Mouse (Mus musculus) lung, embryonic 14.5 days (tissue): ENCODE data around the gene Sorcs2. TPM values are rescaled to one million over a fixed set of nuclear protein-coding genes. Genes with fewer than 3 reads are reported as not detected.

Source experiments
- ATAC-seq: fragments of 200-750 bp; cut with Nextera tagmentation; 2 replicates; pipeline ENCODE4 v1.8.0; 2017; ENCODE audit warnings: mild to moderate bottlenecking, moderate TSS enrichment, moderate library complexity; ENCODE audit not compliant: insufficient read depth
- DNase-seq: peaks from one replicate; pipeline ENCODE4 v3.0.0-alpha.2; 2015
- H3K27ac ChIP-seq: fragments of 300-500 bp; sonication (generic); 2 replicates; pipeline ENCODE4 v1.5.1; 2014; ENCODE audit warnings: low read depth, mild to moderate bottlenecking, moderate library complexity
- H3K27me3 ChIP-seq: fragments of 300-500 bp; sonication (generic); 2 replicates; pipeline ENCODE4 v1.6.1; 2014; ENCODE audit warnings: low read length, control low read depth; ENCODE audit not compliant: insufficient read depth
- H3K36me3 ChIP-seq: fragments of 300-500 bp; sonication (generic); 2 replicates; pipeline ENCODE4 v1.6.1; 2014; ENCODE audit warnings: control low read depth; ENCODE audit not compliant: insufficient read depth
- H3K4me1 ChIP-seq: fragments of 300-500 bp; sonication (generic); 2 replicates; pipeline ENCODE4 v1.6.1; 2014; ENCODE audit warnings: antibody characterized with exemption, control low read depth; ENCODE audit not compliant: insufficient read depth
- H3K4me2 ChIP-seq: fragments of 300-500 bp; sonication (generic); 2 replicates; pipeline ENCODE4 v1.6.1; 2014; ENCODE audit warnings: mild to moderate bottlenecking
- H3K4me3 ChIP-seq: fragments of 300-500 bp; sonication (generic); 2 replicates; pipeline ENCODE4 v1.5.1; 2014; ENCODE audit warnings: low read depth, low read length
- H3K9ac ChIP-seq: fragments of 300-500 bp; sonication (generic); 2 replicates; pipeline ENCODE4 v1.6.1; 2014
- H3K9me3 ChIP-seq: fragments of 300-500 bp; sonication (generic); 2 replicates; pipeline ENCODE4 v1.6.1; 2016; ENCODE audit warnings: low read depth, low read length, control low read depth
- CTCF ChIP-seq: IDR thresholded peaks from 2 replicates; pipeline ENCODE4 v1.5.1; 2016; ENCODE audit warnings: antibody characterized with exemption, low read depth
- WGBS: fragments of 180-500 bp; shearing (Covaris S2); extraction: QIAGEN DNeasy Blood & Tissue Kit; methylation state at CpG from one replicate; pipeline ENCODE4 v1.1.7; 2014; 5-methylcytosine and 5-hydroxymethylcytosine counted together
- polyA plus RNA-seq: library from polyadenylated mRNA; unstranded; fragments of >200 nt; fragmentation: Nextera tagmentation; extraction: Ambion mirVana; gene quantifications from 2 replicates; pipeline ENCODE4 v1.2.1, GENCODE M21; 2014

The Sorcs2 gene
- polyA plus RNA-seq, 1 experiment from 2014 or later, result 20.6 TPM

- DNase-seq (peak; percentile 40), ATAC-seq (no peak)
- WGBS, result 69% methylated on average over 5 of the region's 5 CpGs
- no peaks in the 10 kb centered on the region for H3K27me3 ChIP-seq
- H3K4me1 ChIP-seq, result no peaks in the 10 kb centered on the region
- H3K27ac ChIP-seq, result no peak overlapping the region
- H3K36me3 ChIP-seq, result peaks cover 72% of the 10 kb centered on the region
- no peak overlapping the region for H3K4me3 ChIP-seq
- H3K9me3 ChIP-seq, result no peaks in the 10 kb centered on the region
- TF ChIP-seq CTCF, result no peak
- no peak overlapping the region for H3K9ac ChIP-seq
- H3K4me2 ChIP-seq, result no peak overlapping the region
Measured at GRCm38 (mm10) chr5:35981341-35981740, 416.6 kb downstream of the Sorcs2 start.

- ATAC-seq (no peak), DNase-seq (no peak)
- H3K9me3 ChIP-seq, result no peaks in the 10 kb centered on the region
- no peaks in the 10 kb centered on the region for H3K27me3 ChIP-seq
- H3K4me3 ChIP-seq, result no peak overlapping the region
- H3K4me1 ChIP-seq, result no peaks in the 10 kb centered on the region
- no peak overlapping the region for H3K4me2 ChIP-seq
- H3K27ac ChIP-seq, result no peak overlapping the region
- no peak overlapping the region for H3K9ac ChIP-seq
- WGBS, result 81% methylated on average over 5 of the region's 5 CpGs
- peaks cover 72% of the 10 kb centered on the region for H3K36me3 ChIP-seq
- no peak for TF ChIP-seq CTCF
Measured at GRCm38 (mm10) chr5:35980542-35980941, 417.4 kb downstream of the Sorcs2 start.

- Histone ChIP-seq H3K36me3 (peaks cover 62% of the 10 kb centered on the region), H3K27me3 (no peaks in the 10 kb centered on the region), H3K4me2 (no peak overlapping the region), H3K4me3 (no peak overlapping the region), H3K4me1 (0 out of 2 replicates have a peak, but pooled peaks cover 13% of the 10 kb centered on the region), H3K27ac (no peak overlapping the region), H3K9ac (no peak overlapping the region), H3K9me3 (no peaks in the 10 kb centered on the region)
- peak; percentile 84 for TF ChIP-seq CTCF
- 7% methylated on average over 5 of the region's 5 CpGs for WGBS
- ATAC-seq (peak; percentile 58), DNase-seq (peak; percentile 91)
Measured at GRCm38 (mm10) chr5:35975681-35976080, 422.3 kb downstream of the Sorcs2 start.

DNA sequence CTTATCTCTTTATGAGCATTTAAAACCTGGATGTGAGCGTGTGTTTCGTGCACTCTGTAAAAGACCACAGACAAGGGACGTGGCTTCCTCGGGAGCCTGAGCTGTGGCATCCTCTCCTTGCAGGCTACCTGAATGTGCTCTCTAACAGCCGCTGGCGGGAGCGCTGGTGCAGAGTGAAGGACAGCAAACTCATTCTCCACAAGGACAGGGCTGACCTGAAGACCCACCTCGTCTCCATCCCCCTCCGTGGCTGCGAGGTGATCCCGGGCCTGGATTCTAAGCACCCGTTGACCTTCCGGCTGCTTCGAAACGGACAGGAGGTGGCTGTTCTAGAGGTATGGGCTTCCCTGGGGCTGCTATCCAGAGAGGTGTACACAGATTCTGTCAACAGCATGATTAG lies 423.7 kb downstream of the Sorcs2 start:
- no peak overlapping the region for H3K4me3 ChIP-seq
- H3K9ac ChIP-seq, result no peak overlapping the region
- peaks cover 15% of the 10 kb centered on the region; the same call in 1 of the 2 replicates for H3K4me1 ChIP-seq
- no peak for DNase-seq
- peaks cover 66% of the 10 kb centered on the region for H3K36me3 ChIP-seq
- TF ChIP-seq CTCF, result no peak
- peak overlapping the region; percentile 74; the same call in 1 of the 2 replicates for H3K27ac ChIP-seq
- no peaks in the 10 kb centered on the region for H3K27me3 ChIP-seq
- H3K9me3 ChIP-seq, result no peaks in the 10 kb centered on the region
- peak overlapping the region; percentile 43 for H3K4me2 ChIP-seq
- 57% methylated on average over 15 of the region's 15 CpGs for WGBS
- no peak for ATAC-seq

- TF ChIP-seq CTCF, result no peak
- Histone ChIP-seq H3K9ac (no peak overlapping the region), H3K9me3 (no peaks in the 10 kb centered on the region), H3K4me2 (peak overlapping the region; percentile 43), H3K4me1 (peaks cover 15% of the 10 kb centered on the region; the same call in 1 of the 2 replicates), H3K27me3 (no peaks in the 10 kb centered on the region), H3K27ac (peak overlapping the region; percentile 74), H3K4me3 (no peak overlapping the region), H3K36me3 (peaks cover 66% of the 10 kb centered on the region)
- ATAC-seq, result peak; percentile 72
- WGBS, result 24% methylated on average over 12 of the region's 12 CpGs
- peak; percentile 99 for DNase-seq
Measured at GRCm38 (mm10) chr5:35973800-35974199, 424.1 kb downstream of the Sorcs2 start.

DNA sequence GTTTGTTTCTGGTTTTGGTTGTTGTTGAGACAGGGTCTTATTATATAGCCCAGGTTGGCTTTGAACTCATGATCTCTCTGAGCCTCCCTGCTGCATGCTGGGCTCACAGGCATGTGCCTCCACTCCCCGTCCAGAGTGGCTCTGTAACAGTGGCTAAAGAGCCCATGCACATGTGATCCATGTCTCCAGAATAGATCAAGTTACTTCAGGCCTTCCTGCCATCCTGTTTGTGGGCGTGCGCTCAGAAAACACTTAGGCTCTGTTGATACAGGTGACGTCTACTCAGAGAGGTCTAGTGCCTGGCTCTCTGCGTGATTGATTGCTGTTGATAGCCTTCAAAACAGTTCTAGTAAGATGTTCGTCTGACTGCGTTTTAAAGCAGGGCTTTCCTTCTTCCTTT lies 425.2 kb downstream of the Sorcs2 start:
- H3K4me2 ChIP-seq, result no peak overlapping the region
- H3K4me3 ChIP-seq, result no peak overlapping the region
- no peak overlapping the region for H3K9ac ChIP-seq
- DNase-seq (peak; percentile 40), ATAC-seq (no peak)
- peaks cover 66% of the 10 kb centered on the region for H3K36me3 ChIP-seq
- H3K9me3 ChIP-seq, result no peaks in the 10 kb centered on the region
- no peak for TF ChIP-seq CTCF
- WGBS, result 48% methylated on average over 7 of the region's 7 CpGs
- H3K4me1 ChIP-seq, result peaks cover 15% of the 10 kb centered on the region; the same call in 1 of the 2 replicates
- H3K27ac ChIP-seq, result no peak overlapping the region
- no peaks in the 10 kb centered on the region for H3K27me3 ChIP-seq

GRCm38 (mm10) chr5:35971841-35972578 lies 425.9 kb downstream of the Sorcs2 start:
- DNase-seq (peak; percentile 93), ATAC-seq (no peak)
- no peak overlapping the region for H3K27ac ChIP-seq
- no peak overlapping the region for H3K9ac ChIP-seq
- H3K9me3 ChIP-seq, result no peaks in the 10 kb centered on the region
- 59% methylated on average over 10 of the region's 10 CpGs for WGBS
- peak; percentile 93 for TF ChIP-seq CTCF
- no peak overlapping the region for H3K4me2 ChIP-seq
- peaks cover 15% of the 10 kb centered on the region; the same call in 1 of the 2 replicates for H3K4me1 ChIP-seq
- H3K27me3 ChIP-seq, result no peaks in the 10 kb centered on the region
- no peak overlapping the region for H3K4me3 ChIP-seq
- peaks cover 66% of the 10 kb centered on the region for H3K36me3 ChIP-seq
